Mouse (Mus musculus) kidney, postnatal 0 days (tissue): Measurements from ENCODE around the gene Aqp12. TPM values are rescaled to one million over a fixed set of nuclear protein-coding genes. Genes with fewer than 3 reads are reported as not detected.

ENCODE experiments used
- ATAC-seq: fragments of 200-750 bp; cut with Nextera tagmentation; replicated peaks from 2 replicates; pipeline ENCODE4 v1.8.0; 2017; ENCODE audit warnings: low read depth, moderate number of reproducible peaks, moderate TSS enrichment, moderate library complexity; ENCODE audit not compliant: low FRiP score
- DNase-seq: peaks from one replicate; pipeline ENCODE4 v3.0.0-alpha.2; 2016; ENCODE audit warnings: low spot score
- H3K27ac ChIP-seq: fragments of 300-500 bp; sonication (generic); 2 replicates; pipeline ENCODE4 v1.5.1; 2014; ENCODE audit warnings: mild to moderate bottlenecking
- H3K27me3 ChIP-seq: fragments of 300-500 bp; sonication (generic); 2 replicates; pipeline ENCODE4 v1.6.1; 2014; ENCODE audit warnings: low read length, mixed read lengths; ENCODE audit not compliant: insufficient read depth
- H3K36me3 ChIP-seq: fragments of 300-500 bp; sonication (generic); 2 replicates; pipeline ENCODE4 v1.6.1; 2014; ENCODE audit warnings: low read length, mixed read lengths; ENCODE audit not compliant: insufficient read depth
- H3K4me1 ChIP-seq: fragments of 300-500 bp; sonication (generic); replicated peaks from 2 replicates; pipeline ENCODE4 v1.6.1; 2014; ENCODE audit warnings: antibody characterized with exemption, low read length, mixed read lengths; ENCODE audit not compliant: insufficient read depth
- H3K4me2 ChIP-seq: fragments of 300-500 bp; sonication (generic); 2 replicates; pipeline ENCODE4 v1.6.1; 2014; ENCODE audit warnings: mild to moderate bottlenecking, low read length, moderate library complexity, mixed read lengths
- H3K4me3 ChIP-seq: fragments of 300-500 bp; sonication (generic); replicated peaks from 2 replicates; pipeline ENCODE4 v1.5.1; 2014; ENCODE audit warnings: low read depth, low read length
- H3K9ac ChIP-seq: fragments of 300-500 bp; sonication (generic); 2 replicates; pipeline ENCODE4 v1.6.1; 2014; ENCODE audit warnings: low read depth, low read length
- H3K9me3 ChIP-seq: fragments of 300-500 bp; sonication (generic); replicated peaks from 2 replicates; pipeline ENCODE4 v1.6.1; 2016; ENCODE audit warnings: low read length, inconsistent platforms, mixed read lengths
- CTCF ChIP-seq: IDR thresholded peaks from 2 replicates; pipeline ENCODE4 v1.5.1; 2016; ENCODE audit warnings: antibody characterized with exemption, low read depth, mild to moderate bottlenecking, moderate library complexity
- WGBS: fragments of 180-500 bp; shearing (Covaris S2); extraction: QIAGEN DNeasy Blood & Tissue Kit; methylation state at CpG from one replicate; pipeline ENCODE4 v1.1.7; 2014; 5-methylcytosine and 5-hydroxymethylcytosine counted together
- polyA plus RNA-seq: library from polyadenylated mRNA; unstranded; fragments of >200 nt; fragmentation: Nextera tagmentation; extraction: Ambion mirVana; gene quantifications from 2 replicates; pipeline ENCODE4 v1.2.1, GENCODE M21; 2015

Gene Aqp12
- polyA plus RNA-seq, 1 experiment from 2014 or later = not detected

GRCm38 (mm10) chr1:93030060-93030459, 23.9 kb downstream of the Aqp12 start:
- no peak for TF ChIP-seq CTCF
- WGBS = 66% methylated on average over 2 of the region's 2 CpGs
- DNase-seq = no peak

GRCm38 (mm10) chr1:93031199-93031598, 25.1 kb downstream of the Aqp12 start:
- 89% methylated on average over 3 of the region's 3 CpGs for WGBS

More at GRCm38 (mm10) chr1:93030060-93030459, 23.9 kb downstream of the Aqp12 start:
- Histone ChIP-seq H3K9me3 (no peaks in the 10 kb centered on the region), H3K9ac (no peak overlapping the region), H3K27me3 (no peaks in the 10 kb centered on the region), H3K4me2 (no peak overlapping the region), H3K36me3 (no peaks in the 10 kb centered on the region), H3K27ac (no peak overlapping the region), H3K4me1 (no peaks in the 10 kb centered on the region), H3K4me3 (no peak overlapping the region)
- no peak for ATAC-seq

GRCm38 (mm10) chr1:93033989-93034388, 27.9 kb downstream of the Aqp12 start:
- TF ChIP-seq CTCF = peak; percentile 25; the same call in 1 of the 2 replicates

More at GRCm38 (mm10) chr1:93031199-93031598, 25.1 kb downstream of the Aqp12 start:
- H3K9ac ChIP-seq = no peak overlapping the region
- DNase-seq = no peak
- TF ChIP-seq CTCF = no peak
- H3K27me3 ChIP-seq = no peaks in the 10 kb centered on the region
- ATAC-seq = no peak
- no peaks in the 10 kb centered on the region for H3K4me1 ChIP-seq
- no peak overlapping the region for H3K4me3 ChIP-seq
- H3K4me2 ChIP-seq = no peak overlapping the region
- no peaks in the 10 kb centered on the region for H3K36me3 ChIP-seq
- no peaks in the 10 kb centered on the region for H3K9me3 ChIP-seq
- no peak overlapping the region for H3K27ac ChIP-seq

GRCm38 (mm10) chr1:93035981-93036380, 29.8 kb downstream of the Aqp12 start:
- Histone ChIP-seq H3K4me3 (no peak overlapping the region), H3K36me3 (no peaks in the 10 kb centered on the region), H3K9ac (no peak overlapping the region), H3K9me3 (no peaks in the 10 kb centered on the region), H3K4me1 (no peaks in the 10 kb centered on the region), H3K4me2 (no peak overlapping the region), H3K27me3 (no peaks in the 10 kb centered on the region), H3K27ac (no peak overlapping the region)
- WGBS = 69% methylated on average over 4 of the region's 4 CpGs
- ATAC-seq (no peak), DNase-seq (no peak)
- TF ChIP-seq CTCF = no peak

More at GRCm38 (mm10) chr1:93033989-93034388, 27.9 kb downstream of the Aqp12 start:
- no peak overlapping the region for H3K9ac ChIP-seq
- H3K9me3 ChIP-seq = no peaks in the 10 kb centered on the region
- no peak overlapping the region for H3K4me2 ChIP-seq
- no peak for DNase-seq
- no peaks in the 10 kb centered on the region for H3K27me3 ChIP-seq
- 42% methylated on average over 8 of the region's 8 CpGs for WGBS
- no peaks in the 10 kb centered on the region for H3K4me1 ChIP-seq
- H3K36me3 ChIP-seq = no peaks in the 10 kb centered on the region
- ATAC-seq = no peak
- no peak overlapping the region for H3K4me3 ChIP-seq
- no peak overlapping the region for H3K27ac ChIP-seq

GRCm38 (mm10) chr1:93046153-93046789, 40.1 kb downstream of the Aqp12 start:
- H3K9me3 ChIP-seq = no peaks in the 10 kb centered on the region
- H3K9ac ChIP-seq = no peak overlapping the region
- H3K4me2 ChIP-seq = no peak overlapping the region
- DNase-seq (no peak), ATAC-seq (no peak)
- no peak for TF ChIP-seq CTCF
- H3K27me3 ChIP-seq = no peaks in the 10 kb centered on the region
- no peaks in the 10 kb centered on the region for H3K36me3 ChIP-seq
- WGBS = 86% methylated on average over 10 of the region's 10 CpGs
- H3K4me1 ChIP-seq = no peaks in the 10 kb centered on the region
- no peak overlapping the region for H3K4me3 ChIP-seq
- H3K27ac ChIP-seq = no peak overlapping the region

GRCm38 (mm10) chr1:93050071-93050470, 43.9 kb downstream of the Aqp12 start:
- Histone ChIP-seq H3K4me3 (no peak overlapping the region), H3K4me1 (no peaks in the 10 kb centered on the region), H3K9ac (no peak overlapping the region), H3K27ac (no peak overlapping the region), H3K9me3 (no peaks in the 10 kb centered on the region), H3K36me3 (no peaks in the 10 kb centered on the region), H3K27me3 (no peaks in the 10 kb centered on the region), H3K4me2 (no peak overlapping the region)
- ATAC-seq (no peak), DNase-seq (no peak)
- WGBS = 89% methylated on average over 3 of the region's 3 CpGs
- TF ChIP-seq CTCF = no peak
